Mouse (Mus musculus) large intestine, adult 2 months (tissue): ENCODE results near the gene Tmem217. TPM values are rescaled to one million over a fixed set of nuclear protein-coding genes. Genes with fewer than 3 reads are reported as not detected.
"Not testable (repeated sequence)": the region's sequence is repeated elsewhere in the genome, so short reads cannot be mapped to it uniquely, and the experiment has no call there.

Experiments
- DNase-seq: peaks from one replicate; pipeline ENCODE4 v3.0.0-alpha.2; 2012; ENCODE audit warnings: low read depth, low spot score
- WGBS: fragments of 180-500 bp; shearing (Covaris S2); methylation state at CpG from one replicate; pipeline ENCODE4 v1.1.7; 2018; 5-methylcytosine and 5-hydroxymethylcytosine counted together
- polyA plus RNA-seq: library from polyadenylated mRNA; depleted of rRNA; stranded (reverse); fragments of >200 nt; gene quantifications from 2 replicates; pipeline ENCODE4 v1.2.3, GENCODE M21; 2012

The Tmem217 gene
- polyA plus RNA-seq, 1 experiment = not detected

GRCm38 (mm10) chr17:29510691-29511090 lies 41.5 kb downstream of the Tmem217 start:
- no peak for DNase-seq
- WGBS = 53% methylated on average over 8 of the region's 8 CpGs

GRCm38 (mm10) chr17:29508927-29509608 lies 43.1 kb downstream of the Tmem217 start:
- 72% methylated on average over 12 of the region's 12 CpGs for WGBS

DNA sequence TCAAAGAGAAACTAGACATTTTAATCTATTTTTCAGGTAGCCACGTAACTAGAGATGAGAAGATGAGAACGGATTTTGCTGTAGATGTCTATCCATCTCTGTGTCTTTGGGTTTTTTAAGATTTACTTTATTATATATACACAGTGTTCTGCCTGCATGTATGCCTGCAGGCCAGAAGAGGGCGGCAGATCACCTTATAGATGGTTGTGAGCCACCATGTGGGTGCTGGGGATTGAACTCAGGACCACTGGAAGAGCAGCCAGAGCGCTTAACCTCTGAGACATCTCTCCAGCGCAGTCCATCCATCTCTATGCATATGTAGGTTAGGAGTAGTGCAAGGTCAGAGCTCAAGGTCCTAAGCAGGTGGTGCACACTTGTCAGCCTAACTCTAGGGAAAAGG lies 48.5 kb downstream of the Tmem217 start:
- 82% methylated on average over 5 of the region's 5 CpGs for WGBS
- DNase-seq = no peak

More at GRCm38 (mm10) chr17:29508927-29509608, 43.1 kb downstream of the Tmem217 start:
- DNase-seq = no peak

DNA sequence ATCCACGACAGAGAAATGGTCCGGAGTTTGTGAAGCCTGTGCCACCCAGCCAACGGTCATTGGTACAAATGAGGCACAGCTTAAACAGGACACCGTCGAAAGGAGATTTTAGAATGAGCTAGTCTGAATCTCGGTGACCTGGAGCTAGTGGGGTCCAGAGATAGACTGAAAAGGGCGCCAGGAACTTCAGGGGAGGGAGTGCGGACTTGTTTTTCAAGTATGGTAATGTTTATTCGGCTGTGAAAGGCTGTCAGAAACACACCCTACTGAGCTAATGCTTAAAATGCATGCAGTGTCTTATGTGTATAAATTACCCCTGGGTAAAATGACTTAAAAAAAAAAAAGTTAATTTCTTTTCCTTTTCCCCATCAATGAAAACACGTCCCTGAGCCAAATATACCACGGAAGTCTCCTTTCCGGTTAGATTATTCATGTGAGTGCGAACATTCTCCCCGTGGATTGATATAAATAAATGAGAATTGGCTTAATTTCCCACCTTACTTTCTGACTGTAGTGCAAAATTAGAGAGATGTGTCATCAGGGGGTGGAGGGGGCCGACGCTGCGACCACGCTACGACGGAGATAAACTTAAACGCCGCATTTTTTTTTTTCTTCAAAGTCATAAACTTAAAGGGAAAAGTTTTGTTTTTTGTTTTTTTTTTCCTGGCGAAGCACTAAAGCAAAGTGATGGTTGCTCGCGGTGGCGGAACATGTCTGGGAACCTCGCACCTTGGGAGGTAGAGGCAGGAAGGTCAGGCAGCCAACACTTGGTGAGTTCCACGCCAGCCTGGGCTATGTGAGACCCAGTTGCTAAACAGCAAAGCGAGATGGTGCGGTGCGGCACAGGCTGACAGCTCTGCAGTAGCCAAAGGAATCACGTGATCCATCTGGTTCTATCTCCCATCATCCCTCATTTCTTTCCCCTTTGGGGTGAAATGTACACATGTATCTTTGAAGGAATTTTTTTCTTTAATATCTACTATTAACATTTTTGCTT lies 49.2 kb downstream of the Tmem217 start:
- WGBS = 15% methylated on average over 32 of the region's 32 CpGs
- DNase-seq = no peak

DNA sequence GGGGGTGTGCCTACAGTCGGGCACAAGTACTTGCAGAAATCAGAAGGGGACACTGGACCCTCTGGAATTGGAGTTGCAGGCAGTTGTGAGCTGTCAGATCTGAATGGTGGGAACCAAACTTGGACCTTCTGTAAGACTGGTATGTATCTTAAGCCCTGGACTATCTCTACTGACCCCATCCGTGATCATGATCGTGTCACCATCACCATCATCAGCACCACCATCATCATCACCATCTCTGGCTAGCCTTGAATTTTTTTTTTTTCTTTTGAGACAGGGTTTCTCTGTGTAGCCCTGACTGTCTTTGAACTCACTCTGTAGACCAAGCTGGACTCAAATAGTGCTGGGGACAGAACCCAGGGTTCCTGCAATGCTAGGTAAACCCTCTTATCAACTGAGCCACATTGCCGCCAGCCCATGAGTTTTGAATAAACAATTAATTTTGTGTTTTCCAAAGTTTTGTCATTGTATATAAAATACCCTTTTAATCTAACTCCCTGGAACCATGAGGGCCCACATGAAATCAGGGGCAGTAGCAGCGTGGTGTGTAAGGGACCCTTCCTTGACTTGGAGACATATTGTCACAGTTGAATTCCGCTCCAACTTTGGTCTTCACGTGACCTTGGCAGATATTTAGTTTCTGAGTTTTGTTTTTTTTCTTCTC lies 50.0 kb downstream of the Tmem217 start:
- DNase-seq = no peak
- WGBS = 80% methylated on average over 7 of the region's 7 CpGs

DNA sequence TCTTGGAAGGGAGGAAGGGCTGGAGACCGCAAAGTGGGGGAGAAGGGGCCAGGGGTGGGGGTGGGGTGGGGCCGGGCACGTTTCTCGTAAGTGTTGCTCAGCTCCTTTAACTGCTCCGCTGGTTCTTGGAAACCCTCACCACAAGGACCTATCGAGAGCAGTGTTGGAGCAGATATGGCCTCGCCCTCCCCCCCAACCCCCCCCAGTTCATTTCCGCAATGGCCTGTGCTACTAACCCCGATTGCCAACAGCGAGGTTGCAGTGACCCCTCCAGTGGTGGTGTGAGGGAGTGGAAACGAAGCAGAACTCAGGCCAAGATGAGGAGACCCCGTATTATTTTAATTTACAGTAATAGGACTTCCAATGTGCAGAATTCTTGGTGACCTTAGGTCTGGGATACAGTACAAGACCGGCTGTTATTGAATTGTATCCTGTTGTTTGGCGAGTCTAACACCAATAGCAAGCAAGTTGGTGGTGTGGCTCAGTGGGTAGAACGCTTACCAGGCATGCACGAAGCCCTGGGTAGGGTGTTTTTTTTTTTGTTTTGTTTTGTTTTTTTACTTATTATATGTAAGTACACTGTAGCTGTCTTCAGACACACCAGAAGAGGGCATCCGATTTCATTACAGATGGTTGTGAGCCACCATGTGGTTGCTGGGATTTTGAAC lies 51.2 kb downstream of the Tmem217 start:
- 69% methylated on average over 17 of the region's 17 CpGs for WGBS
- DNase-seq = no peak

- no peak for DNase-seq
- 84% methylated on average over 7 of the region's 7 CpGs for WGBS
Observed at GRCm38 (mm10) chr17:29500243-29500740, 51.9 kb downstream of the Tmem217 start.

DNA sequence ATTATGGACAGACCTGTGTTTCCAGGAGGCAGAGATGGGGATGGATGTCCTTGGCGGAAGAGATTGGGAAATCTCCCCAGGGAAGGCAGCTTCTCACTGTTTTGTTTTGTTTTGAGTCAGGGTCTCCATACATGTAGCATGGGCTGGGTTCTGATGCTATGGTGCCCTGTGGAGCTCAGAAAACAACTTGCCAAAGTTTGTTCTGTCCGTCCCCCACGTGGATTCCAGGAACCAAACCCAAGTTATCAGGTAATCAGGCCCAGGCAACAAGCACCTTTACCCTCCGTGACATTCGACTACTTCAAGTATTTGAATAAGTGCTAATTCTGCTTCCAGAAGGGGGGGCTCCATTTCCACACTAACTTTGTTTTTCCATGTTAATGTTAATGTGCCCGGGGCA lies 52.7 kb downstream of the Tmem217 start:
- WGBS = 75% methylated on average over 6 of the region's 6 CpGs
- no peak for DNase-seq

GRCm38 (mm10) chr17:29498952-29499351 lies 53.2 kb downstream of the Tmem217 start:
- 93% methylated on average over 2 of the region's 2 CpGs for WGBS
- not testable (repeated sequence) for DNase-seq

DNA sequence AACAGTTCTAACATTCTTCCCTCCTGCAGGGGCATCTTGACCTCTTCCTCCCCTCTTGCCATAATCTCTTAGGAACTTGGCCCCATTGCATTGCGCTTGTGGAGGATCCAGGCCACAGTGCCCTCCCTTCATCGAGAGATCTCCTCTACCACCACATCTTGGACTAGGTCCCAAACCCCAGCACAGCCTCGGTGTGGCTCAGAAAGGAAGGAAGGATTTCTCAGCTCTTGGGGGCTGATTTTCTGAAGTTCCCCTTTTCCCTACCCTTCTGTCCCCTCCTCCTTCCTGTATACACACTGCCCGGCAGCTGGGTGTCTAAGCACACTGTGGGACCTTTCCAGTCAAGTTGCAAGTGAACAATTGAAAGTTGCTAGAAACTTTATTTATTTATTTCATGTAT lies 54.2 kb downstream of the Tmem217 start:
- 48% methylated on average over 4 of the region's 4 CpGs for WGBS
- no peak for DNase-seq

DNA sequence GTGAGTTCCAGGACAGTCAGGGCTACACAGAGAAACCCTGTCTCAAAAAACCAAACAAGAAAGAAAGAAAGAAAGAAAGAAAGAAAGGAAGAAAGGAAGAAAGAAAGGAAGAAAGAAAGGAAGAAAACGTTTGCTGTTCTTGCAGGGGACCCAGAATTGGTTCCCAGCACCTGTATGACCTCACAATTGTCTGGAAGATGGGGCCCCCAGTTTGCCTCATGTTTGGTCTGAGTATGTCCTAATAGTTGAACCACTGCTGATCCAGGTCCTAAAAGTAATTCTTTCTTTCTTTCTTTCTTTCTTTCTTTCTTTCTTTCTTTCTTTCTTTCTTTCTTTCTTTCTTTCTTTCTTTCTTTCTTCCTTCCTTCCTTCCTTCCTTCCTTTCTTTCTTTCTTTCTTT lies 54.7 kb downstream of the Tmem217 start:
- WGBS = 74% methylated on average over 1 of the region's 1 CpGs
- not testable (repeated sequence) for DNase-seq

DNA sequence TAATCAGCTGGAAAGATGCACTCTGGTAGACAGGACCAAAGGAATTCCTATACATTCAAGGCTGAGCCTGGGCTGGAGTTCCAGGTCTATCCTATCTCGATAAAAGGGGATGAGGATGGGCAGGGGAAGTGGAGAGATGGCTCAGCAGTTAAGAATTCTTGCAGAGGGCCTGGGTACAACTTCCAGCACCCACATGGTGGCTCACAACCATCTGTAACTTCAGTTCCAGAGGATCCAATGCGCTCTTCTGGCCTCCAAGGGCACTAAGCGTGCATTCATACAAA lies 55.2 kb downstream of the Tmem217 start:
- WGBS = 84% methylated on average over 3 of the region's 3 CpGs
- DNase-seq = no peak

- DNase-seq = no peak
- WGBS = 75% methylated on average over 6 of the region's 6 CpGs
Observed at GRCm38 (mm10) chr17:29496211-29497070, 55.7 kb downstream of the Tmem217 start.

GRCm38 (mm10) chr17:29494732-29495076 lies 57.5 kb downstream of the Tmem217 start:
- DNase-seq = no peak
- 74% methylated on average over 8 of the region's 8 CpGs for WGBS

GRCm38 (mm10) chr17:29494062-29494731 lies 58.0 kb downstream of the Tmem217 start:
- DNase-seq = no peak
- 73% methylated on average over 10 of the region's 10 CpGs for WGBS

DNA sequence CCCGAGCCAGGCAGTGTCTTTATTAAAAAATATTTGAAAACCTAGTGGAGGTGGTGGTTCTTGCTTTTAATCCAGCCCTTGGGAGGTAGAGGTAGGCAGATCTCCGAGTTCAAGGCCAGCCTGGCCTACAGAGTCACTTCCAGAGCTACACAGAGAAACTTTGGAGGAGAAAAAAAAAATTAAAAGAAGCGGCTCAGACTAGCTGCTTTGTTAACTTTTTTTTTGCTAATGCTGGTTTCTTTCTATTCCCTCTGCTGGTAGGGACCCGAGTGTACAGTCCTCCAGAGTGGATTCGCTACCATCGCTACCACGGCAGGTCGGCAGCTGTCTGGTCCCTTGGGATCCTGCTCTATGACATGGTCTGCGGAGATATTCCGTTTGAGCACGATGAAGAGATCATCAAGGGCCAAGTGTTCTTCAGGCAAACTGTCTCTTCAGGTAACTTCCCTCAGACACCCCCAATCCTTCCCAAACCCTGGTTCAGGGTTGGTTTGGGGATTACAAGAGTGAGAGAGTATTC lies 58.7 kb downstream of the Tmem217 start:
- WGBS = 72% methylated on average over 11 of the region's 11 CpGs
- DNase-seq = no peak

- peak; percentile 72 for DNase-seq
- 2% methylated on average over 22 of the region's 22 CpGs for WGBS
Observed at GRCm38 (mm10) chr17:29492269-29493191, 59.7 kb downstream of the Tmem217 start.
